ENCODE assay signal across 31 mouse cellular contexts in genomic region chr2:59547369-59548099, GRCm38 (mm10).
DNase-seq lines count a peak whose midpoint lies in the region; ATAC-seq and TF ChIP-seq lines count a peak whose summit lies in the region.
"Had no signal": no experiment of that assay in that cellular context is flagged by ENCODE, and none has a peak within 500 bp of the region (broad histone marks: within the 10 kb centered on the region; RNA-seq: fewer than 3 reads in every experiment).

No protein-coding gene starts in this region.

- no peak for ATAC-seq in midbrain, embryonic 11.5 days (ENCODE audit: low FRiP score)
- no peak for ATAC-seq in midbrain, embryonic 16.5 days
- ATAC-seq in liver, embryonic 13.5 days (ENCODE audit: low read depth) = peak; percentile 84
- peak; percentile 73 for ATAC-seq in megakaryocyte progenitor cell, adult 5-6 weeks (replicated peaks; ENCODE audit: poor library complexity)
- no peak for ATAC-seq in lung, postnatal 0 days
- ATAC-seq in hindbrain, embryonic 11.5 days (ENCODE audit: low FRiP score) = no peak
- ATAC-seq: forebrain, embryonic 15.5 days; midbrain, embryonic 15.5 days had no signal

- H3K9ac ChIP-seq in midbrain, embryonic 11.5 days (ENCODE audit: low read length) = no peak overlapping the region
- H3K9ac ChIP-seq in midbrain, embryonic 16.5 days (ENCODE audit: low read depth, low read length) = no peak overlapping the region
- H3K9ac ChIP-seq in liver, embryonic 13.5 days = no peak overlapping the region
- H3K9ac ChIP-seq in lung, postnatal 0 days (replicated peaks; ENCODE audit: low read depth) = no peak overlapping the region
- H3K9ac ChIP-seq in hindbrain, embryonic 11.5 days (ENCODE audit: low read depth, low read length) = no peak overlapping the region
- H3K9ac ChIP-seq: embryonic facial prominence, embryonic 12.5 days; forebrain, embryonic 15.5 days; hindbrain, embryonic 14.5 days; limb, embryonic 15.5 days; lung, embryonic 15.5 days; midbrain, embryonic 15.5 days; neural tube, embryonic 12.5 days had no signal

- no peak overlapping the region for H3K4me3 ChIP-seq in midbrain, embryonic 11.5 days (ENCODE audit: low read depth, low read length)
- no peak overlapping the region for H3K4me3 ChIP-seq in midbrain, embryonic 16.5 days (ENCODE audit: low read depth, low read length)
- H3K4me3 ChIP-seq in liver, embryonic 13.5 days (replicated peaks) = no peak overlapping the region
- no peak overlapping the region for H3K4me3 ChIP-seq in lung, postnatal 0 days (ENCODE audit: low read depth, low read length)
- H3K4me3 ChIP-seq in hindbrain, embryonic 11.5 days (ENCODE audit: low read depth, low read length) = no peak overlapping the region
- H3K4me3 ChIP-seq: embryonic facial prominence, embryonic 12.5 days; forebrain, embryonic 10.5 days; forebrain, embryonic 15.5 days; limb, embryonic 10.5 days; limb, embryonic 15.5 days; lung, embryonic 15.5 days; midbrain, embryonic 15.5 days; neural tube, embryonic 12.5 days had no signal

- no peak for TF ChIP-seq EP300 in lung, postnatal 0 days (IDR thresholded peaks at IDR 0.05)

- no peak for TF ChIP-seq CTCF in lung, postnatal 0 days (IDR thresholded peaks at IDR 0.05)

- no peaks in the 10 kb centered on the region for H3K27me3 ChIP-seq in midbrain, embryonic 11.5 days (ENCODE audit: control insufficient read depth, insufficient read depth, low read length)
- no peaks in the 10 kb centered on the region; the same call in 1 of the 2 replicates for H3K27me3 ChIP-seq in midbrain, embryonic 16.5 days (ENCODE audit: control insufficient read depth, insufficient read depth, low read depth, low read length)
- H3K27me3 ChIP-seq in liver, embryonic 13.5 days = no peaks in the 10 kb centered on the region
- H3K27me3 ChIP-seq in lung, postnatal 0 days (replicated peaks; ENCODE audit: insufficient read depth, low read length) = no peaks in the 10 kb centered on the region
- no peaks in the 10 kb centered on the region for H3K27me3 ChIP-seq in hindbrain, embryonic 11.5 days (ENCODE audit: control insufficient read depth, insufficient read depth, low read length)
- H3K27me3 ChIP-seq: embryonic facial prominence, embryonic 12.5 days; forebrain, embryonic 15.5 days; limb, embryonic 15.5 days; lung, embryonic 15.5 days; neural tube, embryonic 12.5 days had no signal

- H3K9me3 ChIP-seq in midbrain, embryonic 11.5 days (ENCODE audit: control insufficient read depth, low read length) = no peaks in the 10 kb centered on the region
- H3K9me3 ChIP-seq in midbrain, embryonic 16.5 days (replicated peaks; ENCODE audit: control insufficient read depth, low read length, poor library complexity, severe bottlenecking) = no peaks in the 10 kb centered on the region
- no peaks in the 10 kb centered on the region for H3K9me3 ChIP-seq in liver, embryonic 13.5 days (replicated peaks)
- no peaks in the 10 kb centered on the region for H3K9me3 ChIP-seq in lung, postnatal 0 days (ENCODE audit: low read length)
- H3K9me3 ChIP-seq in hindbrain, embryonic 11.5 days (ENCODE audit: control insufficient read depth, low read length) = no peaks in the 10 kb centered on the region
- H3K9me3 ChIP-seq: embryonic facial prominence, embryonic 12.5 days; forebrain, embryonic 15.5 days; limb, embryonic 10.5 days; limb, embryonic 15.5 days; lung, embryonic 15.5 days; midbrain, embryonic 15.5 days had no signal

- H3K4me2 ChIP-seq in midbrain, embryonic 11.5 days = no peak overlapping the region
- H3K4me2 ChIP-seq in midbrain, embryonic 16.5 days (ENCODE audit: low read length) = no peak overlapping the region
- H3K4me2 ChIP-seq in liver, embryonic 13.5 days = peak overlapping the region; percentile 23
- H3K4me2 ChIP-seq in lung, postnatal 0 days (replicated peaks; ENCODE audit: low read depth, low read length) = no peak overlapping the region
- no peak overlapping the region for H3K4me2 ChIP-seq in hindbrain, embryonic 11.5 days (replicated peaks; ENCODE audit: low read depth, low read length)
- H3K4me2 ChIP-seq: embryonic facial prominence, embryonic 12.5 days; forebrain, embryonic 15.5 days; heart, embryonic 11.5 days; hindbrain, embryonic 14.5 days; limb, embryonic 15.5 days; lung, embryonic 15.5 days; midbrain, embryonic 15.5 days; neural tube, embryonic 12.5 days had no signal

- peaks cover 10% of the 10 kb centered on the region; the same call in 1 of the 2 replicates for H3K4me1 ChIP-seq in midbrain, embryonic 11.5 days (ENCODE audit: control insufficient read depth, insufficient read depth, low read length)
- H3K4me1 ChIP-seq in midbrain, embryonic 16.5 days (ENCODE audit: control insufficient read depth, insufficient read depth, low read length) = peaks cover 4% of the 10 kb centered on the region; the same call in 1 of the 2 replicates
- peaks cover 16% of the 10 kb centered on the region for H3K4me1 ChIP-seq in liver, embryonic 13.5 days (replicated peaks)
- H3K4me1 ChIP-seq in lung, postnatal 0 days (ENCODE audit: insufficient read depth, low read depth, low read length) = no peaks in the 10 kb centered on the region
- H3K4me1 ChIP-seq in hindbrain, embryonic 11.5 days (replicated peaks; ENCODE audit: control insufficient read depth, insufficient read depth, low read length) = no peaks in the 10 kb centered on the region; the same call in 1 of the 2 replicates

- no peak overlapping the region for H3K27ac ChIP-seq in midbrain, embryonic 11.5 days (ENCODE audit: low read depth, low read length)
- no peak overlapping the region for H3K27ac ChIP-seq in midbrain, embryonic 16.5 days (ENCODE audit: low read length)
- H3K27ac ChIP-seq in liver, embryonic 13.5 days = no peak overlapping the region
- no peak overlapping the region for H3K27ac ChIP-seq in lung, postnatal 0 days (ENCODE audit: low read length)
- no peak overlapping the region for H3K27ac ChIP-seq in hindbrain, embryonic 11.5 days (ENCODE audit: low read depth, low read length)
- H3K27ac ChIP-seq: embryonic facial prominence, embryonic 12.5 days; forebrain, embryonic 10.5 days; forebrain, embryonic 15.5 days; hindbrain, embryonic 14.5 days; kidney, postnatal 0 days; limb, embryonic 10.5 days; limb, embryonic 15.5 days; lung, embryonic 15.5 days; midbrain, embryonic 15.5 days; neural tube, embryonic 12.5 days had no signal

- peak; percentile 17 for DNase-seq in midbrain, embryonic 11.5 days (ENCODE audit: low spot score, missing footprints)
- peak; percentile 36 for DNase-seq in liver, embryonic 13.5 days
- no peak for DNase-seq in layer of hippocampus, adult 8-10 months (ENCODE audit: low spot score in 2 of 2)
- DNase-seq in lung, postnatal 0 days (ENCODE audit: low spot score) = no peak
- no peak for DNase-seq in hindbrain, embryonic 11.5 days (ENCODE audit: low spot score)
- DNase-seq: adrenal gland, postnatal 25 days; cerebellum, adult 8-10 months; cerebellum, postnatal 36 days; embryo, embryonic 11 days; gastrocnemius, postnatal 25 days; heart, adult 18-20 months; heart, postnatal 4 days; kidney, adult 2 months; kidney, postnatal 4 days; lung, postnatal 4 days; right cerebral cortex, adult 18-20 months; spleen, adult 18-20 months; thymus, postnatal 25 days had no signal

- WGBS in midbrain, embryonic 11.5 days = 93% methylated on average over 8 of the region's 8 CpGs
- WGBS in midbrain, embryonic 16.5 days = 94% methylated on average over 8 of the region's 8 CpGs
- WGBS in liver, embryonic 13.5 days (ENCODE audit: insufficient replicate concordance) = 41% methylated on average over 8 of the region's 8 CpGs
- 79% methylated on average over 8 of the region's 8 CpGs for WGBS in lung, postnatal 0 days
- WGBS in hindbrain, embryonic 11.5 days = 92% methylated on average over 8 of the region's 8 CpGs

- H3K36me3 ChIP-seq in midbrain, embryonic 11.5 days (ENCODE audit: control insufficient read depth, insufficient read depth, low read length) = no peaks in the 10 kb centered on the region
- H3K36me3 ChIP-seq in midbrain, embryonic 16.5 days (ENCODE audit: control insufficient read depth, insufficient read depth, low read length) = no peaks in the 10 kb centered on the region
- no peaks in the 10 kb centered on the region for H3K36me3 ChIP-seq in liver, embryonic 13.5 days
- H3K36me3 ChIP-seq in lung, postnatal 0 days (ENCODE audit: insufficient read depth, low read length) = no peaks in the 10 kb centered on the region
- H3K36me3 ChIP-seq in hindbrain, embryonic 11.5 days (ENCODE audit: control insufficient read depth, insufficient read depth, low read length) = no peaks in the 10 kb centered on the region
- H3K36me3 ChIP-seq: embryonic facial prominence, embryonic 12.5 days; forebrain, embryonic 10.5 days; forebrain, embryonic 15.5 days; limb, embryonic 10.5 days; limb, embryonic 15.5 days; lung, embryonic 15.5 days; midbrain, embryonic 15.5 days; neural tube, embryonic 12.5 days had no signal

Comparison
In these comparisons a context has a peak if more than half of its experiments do, and no peak if none do; other contexts are left out.
1. ATAC-seq: peak in liver, embryonic 13.5 days (single experiment) and megakaryocyte progenitor cell, adult 5-6 weeks (single experiment); none in midbrain, embryonic 11.5 days (single experiment), midbrain, embryonic 16.5 days (single experiment), lung, postnatal 0 days (single experiment) and hindbrain, embryonic 11.5 days (single experiment).
2. DNase-seq: peak in midbrain, embryonic 11.5 days (single experiment) and liver, embryonic 13.5 days (single experiment); none in layer of hippocampus, adult 8-10 months (0 of 2), lung, postnatal 0 days (single experiment) and hindbrain, embryonic 11.5 days (single experiment).